Mouse (Mus musculus) frontal cortex, postnatal 36 days (tissue): ENCODE data around the gene Hmgxb4.

Experiments
- DNase-seq, 2 experiments: peaks; one replicate each; pipeline ENCODE4 v3.0.0; 2022; ENCODE audit warnings: low spot score in 2 of 2

Gene Hmgxb4

DNA sequence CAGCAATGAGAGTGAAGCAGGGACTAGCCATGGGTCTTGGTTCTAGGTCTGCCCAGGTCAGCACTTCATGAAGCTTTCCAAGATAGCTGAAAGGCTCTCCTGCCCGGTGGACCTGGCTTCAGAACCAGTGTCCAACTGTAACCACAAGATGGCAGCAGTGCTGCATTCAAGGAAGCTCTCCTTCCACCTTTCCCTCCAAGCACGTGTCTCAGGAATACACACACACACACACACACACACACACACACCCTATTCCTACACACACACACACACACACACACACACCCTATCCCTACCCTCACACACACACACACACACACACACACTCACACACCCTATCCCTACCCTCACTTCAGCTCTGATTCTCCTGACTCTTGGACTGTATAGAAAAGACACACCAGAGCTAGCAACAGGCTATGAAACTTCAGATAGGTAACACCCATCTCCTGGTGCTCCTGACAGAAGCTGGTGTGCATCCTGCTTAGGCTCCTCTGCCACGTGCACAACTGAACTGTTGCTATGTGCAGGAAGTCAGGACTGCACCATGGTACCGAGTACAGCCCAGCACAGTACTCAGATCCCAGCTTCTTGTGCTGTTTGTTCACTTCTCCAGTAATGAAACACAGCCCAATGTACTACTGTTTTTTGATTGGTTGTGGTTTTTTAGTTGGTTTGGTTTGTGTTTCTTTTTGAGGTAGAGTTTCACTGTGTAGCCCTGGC is 78.6 kb downstream of the Hmgxb4 start:
- peak; percentile 82 to 88 for DNase-seq

- no peak for DNase-seq
These were observed 81.7 kb downstream of the Hmgxb4 start for GRCm38 (mm10) chr8:75074876-75075275.

DNA sequence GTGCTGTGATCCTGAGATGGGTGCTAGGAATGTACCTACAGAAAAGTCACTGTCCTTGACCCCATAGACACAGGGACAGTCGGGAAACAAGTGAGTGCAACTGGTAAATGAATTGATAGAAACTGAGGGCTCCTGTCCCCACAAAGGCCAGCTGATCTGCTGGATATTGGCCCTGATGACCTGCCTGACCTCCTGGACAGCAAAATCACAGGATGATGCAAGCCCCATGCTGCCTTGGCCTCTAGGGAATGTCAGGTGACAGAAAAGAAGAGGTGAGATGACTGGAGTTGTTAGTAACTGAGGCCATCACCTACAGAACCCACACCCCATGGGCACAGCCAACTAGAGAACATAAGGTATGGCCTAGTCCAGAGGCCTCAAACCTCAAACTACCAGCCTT is 85.1 kb downstream of the Hmgxb4 start:
- DNase-seq: no peak

GRCm38 (mm10) chr8:75078851-75079250 is 85.7 kb downstream of the Hmgxb4 start:
- no peak for DNase-seq
